Mouse (Mus musculus) lung, embryonic 15.5 days (tissue): ENCODE results near the gene Mrps16. TPM values are rescaled to one million over a fixed set of nuclear protein-coding genes. Genes with fewer than 3 reads are reported as not detected.

ENCODE experiments used
- ATAC-seq: fragments of 200-750 bp; cut with Nextera tagmentation; 2 replicates; pipeline ENCODE4 v1.8.0; 2017; ENCODE audit warnings: moderate number of reproducible peaks, borderline replicate concordance; ENCODE audit not compliant: low FRiP score, low TSS enrichment; ENCODE audit errors: extremely low read depth
- H3K27ac ChIP-seq: fragments of 300-500 bp; sonication (generic); 2 replicates; pipeline ENCODE4 v1.5.1; 2015; ENCODE audit warnings: moderate library complexity, mild to moderate bottlenecking, inconsistent platforms
- H3K27me3 ChIP-seq: fragments of 300-500 bp; sonication (generic); 2 replicates; pipeline ENCODE4 v1.6.1; 2015; ENCODE audit warnings: inconsistent platforms
- H3K36me3 ChIP-seq: fragments of 300-500 bp; sonication (generic); 2 replicates; pipeline ENCODE4 v1.6.1; 2015; ENCODE audit warnings: inconsistent platforms
- H3K4me1 ChIP-seq: fragments of 300-500 bp; sonication (generic); 2 replicates; pipeline ENCODE4 v1.6.1; 2015; ENCODE audit warnings: inconsistent platforms
- H3K4me2 ChIP-seq: fragments of 300-500 bp; sonication (generic); 2 replicates; pipeline ENCODE4 v1.6.1; 2015; ENCODE audit warnings: inconsistent platforms, mild to moderate bottlenecking, moderate library complexity
- H3K4me3 ChIP-seq: fragments of 300-500 bp; sonication (generic); 2 replicates; pipeline ENCODE4 v1.5.1; 2015; ENCODE audit warnings: mild to moderate bottlenecking, inconsistent platforms
- H3K9ac ChIP-seq: fragments of 300-500 bp; sonication (generic); 2 replicates; pipeline ENCODE4 v1.6.1; 2015; ENCODE audit warnings: inconsistent platforms
- H3K9me3 ChIP-seq: fragments of 300-500 bp; sonication (generic); 2 replicates; pipeline ENCODE4 v1.6.1; 2016; ENCODE audit warnings: inconsistent platforms
- WGBS: fragments of 180-500 bp; shearing (Covaris S2); methylation state at CpG from one replicate; pipeline ENCODE4 v1.1.7; 2015; 5-methylcytosine and 5-hydroxymethylcytosine counted together
- polyA plus RNA-seq: library from polyadenylated mRNA; unstranded; fragments of >200 nt; fragmentation: Nextera tagmentation; extraction: Ambion mirVana; gene quantifications from 2 replicates; pipeline ENCODE4 v1.2.1, GENCODE M21; 2015

The Mrps16 gene
- 90.3 and 93.7 TPM in 2 replicates for polyA plus RNA-seq

DNA sequence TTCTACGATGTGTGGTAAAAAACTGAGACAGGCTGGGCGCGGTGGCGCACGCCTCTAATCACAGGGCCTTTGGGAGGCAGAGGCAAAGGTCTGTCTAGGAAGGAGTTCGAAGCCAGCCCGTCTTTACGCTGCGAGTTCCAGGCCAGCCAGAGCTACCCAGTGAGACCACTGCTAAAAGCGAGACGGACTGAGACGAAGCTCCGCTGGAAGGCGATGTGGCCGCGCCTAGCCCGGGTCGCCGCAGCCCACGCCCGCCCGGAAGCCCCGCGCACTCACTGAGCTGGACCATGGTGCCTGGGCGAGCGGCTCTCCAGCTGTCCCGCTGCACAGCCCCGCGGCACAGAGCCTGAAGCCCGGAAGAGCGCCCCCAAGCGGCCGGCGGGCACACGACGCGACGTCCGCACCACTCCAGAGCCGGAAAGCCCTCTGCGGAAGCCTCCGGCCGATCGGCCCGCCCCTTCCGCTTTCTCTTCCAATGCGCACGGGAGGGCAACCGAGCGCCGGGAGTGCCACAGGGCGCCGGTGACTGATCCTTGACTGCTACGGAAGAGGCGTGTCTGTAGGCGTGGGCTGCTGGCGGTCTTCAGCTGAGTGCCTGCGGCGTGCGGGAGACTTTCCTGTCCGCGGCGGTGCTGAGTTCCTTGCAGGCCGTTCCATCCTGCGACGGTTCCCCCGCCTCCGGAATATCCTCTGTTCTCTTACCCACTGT, at the start of gene Mrps16:
Gene Mrps16, minus strand, starts transcription at position 430 of the 709 bp plus-strand sequence.
- peak within 1 kb of the TSS; percentile 91 for H3K9ac ChIP-seq
- peaks cover 16% of the 10 kb centered on the region; the same call in 1 of the 2 replicates for H3K36me3 ChIP-seq
- no peaks in the 10 kb centered on the region for H3K27me3 ChIP-seq
- peak within 1 kb of the TSS; percentile 64 for H3K4me2 ChIP-seq
- ATAC-seq = peak; percentile 94
- no peaks in the 10 kb centered on the region for H3K9me3 ChIP-seq
- H3K4me1 ChIP-seq = peaks cover 13% of the 10 kb centered on the region
- WGBS = under 1% methylated on average over 58 of the region's 68 CpGs
- peak within 1 kb of the TSS; percentile 75 for H3K4me3 ChIP-seq
- peak within 1 kb of the TSS; percentile 84 for H3K27ac ChIP-seq

DNA sequence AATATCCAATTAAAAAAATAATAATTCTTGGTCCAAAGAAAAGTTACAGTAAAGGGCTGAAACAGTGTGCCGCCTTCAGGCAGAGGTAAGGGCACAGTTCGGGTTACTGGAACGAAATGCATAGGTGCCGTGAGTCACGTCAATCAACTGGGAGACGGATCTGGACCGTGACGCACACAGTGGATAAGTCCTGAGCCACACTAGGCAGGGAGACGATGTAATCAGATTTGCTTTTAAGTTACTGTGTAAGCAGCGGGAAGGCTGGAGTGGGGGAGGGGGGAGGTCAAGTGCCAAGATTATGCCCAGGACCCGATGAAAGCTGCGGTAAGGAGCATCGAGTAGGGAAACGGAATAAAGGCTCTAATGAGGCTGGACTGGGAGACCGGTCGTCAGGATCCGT, 48.8 kb upstream of the Mrps16 start:
- Histone ChIP-seq H3K4me1 (no peaks in the 10 kb centered on the region), H3K4me2 (no peak overlapping the region), H3K9me3 (no peaks in the 10 kb centered on the region), H3K36me3 (no peaks in the 10 kb centered on the region), H3K4me3 (no peak overlapping the region), H3K9ac (no peak overlapping the region), H3K27ac (no peak overlapping the region), H3K27me3 (no peaks in the 10 kb centered on the region)
- no peak for ATAC-seq
- 55% methylated on average over 17 of the region's 17 CpGs for WGBS

DNA sequence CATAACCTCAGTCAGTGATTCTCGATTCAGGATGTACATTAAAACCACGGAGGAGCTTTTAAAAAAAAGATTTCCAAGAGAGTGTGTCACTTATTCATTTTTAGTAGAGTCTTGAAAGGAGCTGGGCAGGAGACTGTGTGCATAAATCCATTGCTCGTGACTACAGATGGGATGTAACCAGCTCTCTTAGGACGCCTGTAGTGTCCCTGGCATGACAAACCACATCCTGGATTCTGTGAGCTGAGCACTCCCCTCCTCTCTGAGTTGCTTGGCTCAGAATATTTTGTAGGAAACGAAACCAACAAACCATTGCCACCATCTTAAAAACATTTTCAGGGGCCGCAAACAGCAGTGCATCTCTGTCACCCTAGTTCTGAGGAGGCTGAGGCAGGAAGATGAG, 43.5 kb upstream of the Mrps16 start:
- Histone ChIP-seq H3K27me3 (no peaks in the 10 kb centered on the region), H3K4me3 (no peak overlapping the region), H3K4me2 (no peak overlapping the region), H3K9me3 (no peaks in the 10 kb centered on the region), H3K9ac (no peak overlapping the region), H3K36me3 (no peaks in the 10 kb centered on the region), H3K4me1 (no peaks in the 10 kb centered on the region), H3K27ac (no peak overlapping the region)
- no peak for ATAC-seq
- 62% methylated on average over 6 of the region's 6 CpGs for WGBS

DNA sequence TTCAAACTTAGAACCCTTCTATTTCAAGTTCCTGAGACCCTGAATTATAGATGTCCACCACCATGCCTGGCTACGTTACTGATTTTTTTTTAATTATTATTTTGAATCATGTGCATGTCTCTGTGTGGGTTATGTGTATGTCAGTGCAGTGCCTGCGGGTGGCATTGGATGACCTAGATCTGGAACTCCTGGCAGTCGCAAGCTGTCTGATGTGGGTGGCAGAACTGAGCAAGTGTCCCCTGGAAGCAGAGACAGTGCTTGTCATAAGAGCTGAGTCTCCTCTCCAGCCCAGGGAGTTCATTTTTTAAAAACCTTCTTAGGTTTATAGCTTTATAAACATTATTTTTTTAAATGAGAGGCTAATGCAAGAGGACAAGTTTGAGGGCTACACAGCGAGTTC, 39.0 kb upstream of the Mrps16 start:
- no peaks in the 10 kb centered on the region for H3K36me3 ChIP-seq

DNA sequence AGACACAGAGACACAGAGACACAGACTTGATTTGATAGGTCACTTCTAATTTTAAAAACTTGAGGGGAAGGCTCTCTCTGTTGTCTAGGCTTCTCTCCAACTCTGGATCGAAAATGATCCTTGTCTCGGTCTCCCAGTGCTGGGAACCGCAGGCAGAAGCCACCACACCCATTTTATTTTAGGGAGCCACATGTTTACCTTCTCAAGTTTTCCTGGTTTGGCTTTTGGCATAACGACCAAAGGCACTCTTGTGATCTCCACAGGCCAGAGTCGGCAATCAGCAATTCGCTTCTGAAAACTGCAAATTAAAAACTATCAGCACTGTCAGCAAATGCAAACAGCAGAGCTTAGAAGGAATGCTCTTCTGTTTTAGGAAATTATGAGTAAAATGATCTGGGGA, 38.3 kb upstream of the Mrps16 start:
- H3K4me3 ChIP-seq = no peak overlapping the region
- 63% methylated on average over 6 of the region's 6 CpGs for WGBS
- H3K27ac ChIP-seq = no peak overlapping the region
- no peaks in the 10 kb centered on the region for H3K36me3 ChIP-seq
- no peak overlapping the region for H3K4me2 ChIP-seq
- no peak for ATAC-seq
- H3K9ac ChIP-seq = no peak overlapping the region
- no peaks in the 10 kb centered on the region for H3K27me3 ChIP-seq
- no peaks in the 10 kb centered on the region for H3K4me1 ChIP-seq
- no peaks in the 10 kb centered on the region for H3K9me3 ChIP-seq

More for the DNA sequence above, 39.0 kb upstream of the Mrps16 start:
- no peak for ATAC-seq
- no peak overlapping the region for H3K4me3 ChIP-seq
- 71% methylated on average over 4 of the region's 4 CpGs for WGBS
- no peaks in the 10 kb centered on the region for H3K4me1 ChIP-seq
- H3K27me3 ChIP-seq = no peaks in the 10 kb centered on the region
- no peaks in the 10 kb centered on the region for H3K9me3 ChIP-seq
- H3K4me2 ChIP-seq = no peak overlapping the region
- no peak overlapping the region for H3K27ac ChIP-seq
- H3K9ac ChIP-seq = no peak overlapping the region

DNA sequence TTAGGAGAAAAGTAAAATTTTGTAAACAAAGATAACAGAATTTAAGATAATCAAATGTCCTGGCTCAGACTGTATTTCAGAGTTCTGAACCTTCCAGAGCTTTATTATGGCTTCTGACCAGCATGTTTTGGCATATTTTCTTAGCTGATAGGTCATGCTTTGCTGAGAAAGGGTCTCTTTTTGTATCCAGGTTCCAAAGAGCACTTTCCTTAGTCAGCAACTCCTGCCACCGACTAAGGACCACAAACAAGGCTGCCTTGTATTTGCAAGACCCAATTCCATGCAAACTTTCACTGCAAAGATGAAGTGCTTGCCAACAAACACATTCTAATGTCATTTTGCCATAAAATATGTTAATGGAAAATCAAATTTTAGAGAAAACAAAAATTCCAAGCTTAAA, 36.4 kb upstream of the Mrps16 start:
- ATAC-seq = no peak
- no peak overlapping the region for H3K9ac ChIP-seq

DNA sequence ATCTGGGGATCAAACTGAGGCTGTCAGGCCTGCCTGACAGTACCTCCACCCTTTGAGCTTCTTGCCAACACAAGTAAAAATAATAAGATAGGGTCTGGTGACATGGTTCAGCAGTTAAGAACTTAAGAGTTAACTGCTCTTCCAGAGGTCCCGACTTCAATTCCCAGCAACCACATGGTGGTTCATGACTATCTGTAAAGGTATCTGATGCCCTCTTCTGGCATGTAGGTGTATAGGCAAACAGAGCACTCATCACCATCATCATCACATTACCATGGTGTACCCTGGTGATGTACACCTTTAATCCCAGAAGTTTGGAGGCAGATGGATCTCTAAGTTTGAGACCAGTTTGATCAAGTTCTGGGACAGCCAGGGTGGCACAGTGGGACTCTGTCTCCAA, 35.2 kb upstream of the Mrps16 start:
- H3K9me3 ChIP-seq = no peaks in the 10 kb centered on the region
- H3K4me1 ChIP-seq = no peaks in the 10 kb centered on the region
- H3K27me3 ChIP-seq = no peaks in the 10 kb centered on the region
- no peaks in the 10 kb centered on the region for H3K36me3 ChIP-seq
- H3K4me2 ChIP-seq = no peak overlapping the region
- no peak overlapping the region for H3K27ac ChIP-seq
- no peak overlapping the region for H3K4me3 ChIP-seq
- no peak overlapping the region for H3K9ac ChIP-seq
- no peak for ATAC-seq
- WGBS = 23% methylated on average over 1 of the region's 1 CpGs

More for the DNA sequence above, 36.4 kb upstream of the Mrps16 start:
- H3K4me1 ChIP-seq = no peaks in the 10 kb centered on the region
- no peak overlapping the region for H3K27ac ChIP-seq
- H3K4me2 ChIP-seq = no peak overlapping the region
- no peaks in the 10 kb centered on the region for H3K36me3 ChIP-seq
- 40% methylated on average over 1 of the region's 1 CpGs for WGBS
- H3K9me3 ChIP-seq = no peaks in the 10 kb centered on the region
- no peak overlapping the region for H3K4me3 ChIP-seq
- H3K27me3 ChIP-seq = no peaks in the 10 kb centered on the region

DNA sequence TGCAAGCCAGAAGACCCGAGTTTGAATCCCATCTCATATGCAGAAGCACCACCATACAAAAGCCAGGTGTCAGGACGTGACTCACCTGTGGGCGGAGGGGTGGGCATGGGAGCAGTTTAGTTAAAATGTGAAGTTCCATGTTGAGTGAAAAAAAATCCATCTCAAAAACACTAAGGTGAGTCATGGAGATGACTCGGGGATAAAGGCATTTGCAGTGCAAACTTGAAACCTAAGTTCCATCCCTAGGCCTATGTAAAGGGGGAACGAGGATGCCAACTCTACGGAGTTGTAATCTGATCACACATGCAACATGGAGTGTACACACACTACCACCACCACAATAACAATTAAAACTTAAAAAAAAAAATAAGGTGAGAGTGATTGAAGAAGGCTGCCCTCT, 29.6 kb upstream of the Mrps16 start:
- no peak overlapping the region for H3K27ac ChIP-seq
- no peak overlapping the region for H3K4me2 ChIP-seq
- no peak overlapping the region for H3K9ac ChIP-seq
- no peak for ATAC-seq
- H3K36me3 ChIP-seq = no peaks in the 10 kb centered on the region
- no peaks in the 10 kb centered on the region for H3K27me3 ChIP-seq
- no peaks in the 10 kb centered on the region for H3K9me3 ChIP-seq
- H3K4me3 ChIP-seq = no peak overlapping the region
- WGBS = 80% methylated on average over 6 of the region's 6 CpGs
- H3K4me1 ChIP-seq = no peaks in the 10 kb centered on the region

DNA sequence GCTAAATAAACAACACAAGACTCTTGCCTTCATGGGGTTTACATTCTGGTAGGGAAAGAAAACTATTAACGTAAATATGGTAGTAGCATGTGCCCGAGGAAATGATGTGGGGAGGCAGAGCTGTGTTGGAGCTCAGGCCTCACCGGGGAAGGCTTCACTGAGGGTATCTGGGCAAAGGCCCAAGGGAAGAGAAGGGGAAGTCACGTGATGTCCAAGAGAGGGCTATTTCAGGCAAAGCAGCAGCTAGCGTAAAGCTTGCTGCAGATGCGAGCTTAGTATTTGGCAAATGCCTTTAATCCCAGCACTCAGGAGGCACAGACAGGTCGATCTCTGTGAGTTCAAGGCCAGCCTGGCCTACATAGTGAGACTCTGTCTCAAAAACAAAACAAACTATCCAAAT, 28.8 kb upstream of the Mrps16 start:
- 62% methylated on average over 7 of the region's 7 CpGs for WGBS
- no peak for ATAC-seq
- no peaks in the 10 kb centered on the region for H3K9me3 ChIP-seq
- H3K4me3 ChIP-seq = no peak overlapping the region
- H3K36me3 ChIP-seq = no peaks in the 10 kb centered on the region
- H3K9ac ChIP-seq = no peak overlapping the region
- H3K27me3 ChIP-seq = no peaks in the 10 kb centered on the region
- no peak overlapping the region for H3K4me2 ChIP-seq
- no peak overlapping the region for H3K27ac ChIP-seq
- H3K4me1 ChIP-seq = no peaks in the 10 kb centered on the region

DNA sequence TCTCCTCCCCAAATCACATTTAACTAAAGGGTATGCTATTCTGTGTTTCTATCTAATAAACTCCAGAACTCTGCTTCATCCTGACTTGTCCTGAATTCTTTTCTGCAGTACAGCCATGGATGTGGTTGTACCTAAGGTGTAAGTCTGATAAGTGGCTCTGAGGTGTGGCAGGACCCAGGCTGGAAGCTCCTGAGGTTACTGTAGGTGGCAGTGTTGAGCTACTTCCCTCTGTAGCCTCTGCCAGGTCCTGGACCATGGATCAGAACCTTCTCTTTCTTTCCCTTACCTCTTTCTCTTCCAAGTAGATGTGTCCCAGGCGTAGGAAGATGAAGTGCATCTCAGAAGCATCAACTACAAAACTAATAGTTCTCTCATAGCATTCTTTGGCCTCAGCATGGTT, 6.6 kb upstream of the Mrps16 start:
- ATAC-seq = no peak
- Histone ChIP-seq H3K36me3 (no peaks in the 10 kb centered on the region), H3K27me3 (no peaks in the 10 kb centered on the region), H3K9ac (no peak overlapping the region), H3K9me3 (no peaks in the 10 kb centered on the region), H3K4me3 (no peak overlapping the region), H3K27ac (no peak overlapping the region), H3K4me2 (no peak overlapping the region), H3K4me1 (no peaks in the 10 kb centered on the region)
- WGBS = 57% methylated on average over 1 of the region's 1 CpGs

DNA sequence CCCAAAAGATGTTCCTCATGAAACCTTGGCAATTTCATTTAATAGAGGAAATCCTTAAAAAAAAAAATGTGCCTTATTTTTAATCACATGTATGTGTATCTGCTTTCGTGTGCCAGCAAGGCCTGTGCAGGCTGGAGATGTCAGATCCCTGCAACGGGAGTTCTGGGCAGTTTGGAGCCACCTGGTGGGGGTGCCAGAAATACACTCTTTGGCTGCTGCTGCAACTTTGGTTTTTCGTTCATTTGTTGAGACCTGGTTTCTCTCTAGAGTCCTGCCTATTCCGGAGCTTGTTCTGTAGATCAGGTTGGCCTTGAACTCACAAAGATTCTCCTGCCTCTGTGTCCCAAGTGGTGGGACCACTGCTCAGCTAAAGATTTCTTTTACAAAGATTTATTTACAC, 5.4 kb upstream of the Mrps16 start:
- peaks cover 4% of the 10 kb centered on the region for H3K4me1 ChIP-seq
- H3K27me3 ChIP-seq = no peaks in the 10 kb centered on the region
- no peak overlapping the region for H3K4me3 ChIP-seq
- no peaks in the 10 kb centered on the region for H3K36me3 ChIP-seq
- no peak overlapping the region for H3K9ac ChIP-seq
- 35% methylated on average over 4 of the region's 4 CpGs for WGBS
- no peak overlapping the region for H3K4me2 ChIP-seq
- ATAC-seq = no peak
- no peak overlapping the region for H3K27ac ChIP-seq
- no peaks in the 10 kb centered on the region for H3K9me3 ChIP-seq

DNA sequence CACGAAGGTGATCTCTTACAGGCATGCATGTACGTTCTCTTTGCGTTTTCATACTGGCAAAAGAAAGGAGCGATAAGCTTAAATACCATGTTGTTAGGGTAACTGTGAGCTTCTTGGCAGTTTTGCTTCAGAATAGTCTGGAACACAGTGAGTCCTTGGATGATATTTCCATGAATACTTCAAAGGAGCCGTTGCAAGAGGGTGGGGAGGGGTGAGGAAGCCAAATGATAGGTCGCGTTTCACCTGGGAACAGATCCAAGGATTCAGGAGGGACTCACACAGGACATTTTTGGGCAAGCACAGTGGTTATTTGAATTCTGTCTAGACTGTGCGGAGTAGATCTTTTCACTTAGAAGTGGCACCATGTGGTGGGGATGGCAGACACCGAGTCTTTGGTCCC, 3.8 kb upstream of the Mrps16 start:
- Histone ChIP-seq H3K36me3 (no peaks in the 10 kb centered on the region), H3K4me3 (no peak overlapping the region), H3K9ac (no peak overlapping the region), H3K4me1 (peaks cover 7% of the 10 kb centered on the region), H3K27me3 (no peaks in the 10 kb centered on the region), H3K4me2 (no peak overlapping the region), H3K27ac (no peak overlapping the region), H3K9me3 (no peaks in the 10 kb centered on the region)
- ATAC-seq = no peak
- 74% methylated on average over 9 of the region's 9 CpGs for WGBS

DNA sequence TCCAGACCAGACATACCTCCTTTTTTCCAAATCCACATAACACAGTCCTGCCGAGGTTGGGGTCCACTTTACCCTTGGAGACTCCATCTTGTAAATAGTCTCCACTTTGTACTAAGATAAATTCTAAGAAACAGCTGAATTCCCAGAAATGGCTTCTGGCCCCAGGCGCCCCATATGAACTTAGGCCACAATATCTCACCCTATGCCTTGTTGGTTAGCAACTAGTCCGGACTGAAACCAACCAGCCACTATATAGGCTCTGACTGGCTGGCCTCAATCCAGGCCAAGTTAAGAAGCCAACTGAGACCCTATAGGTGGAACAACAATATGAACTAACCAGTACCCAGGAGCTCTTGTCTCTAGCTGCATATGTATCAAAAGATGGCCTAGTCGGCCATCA, 1.1 kb downstream of the Mrps16 start:
- Histone ChIP-seq H3K27me3 (no peaks in the 10 kb centered on the region), H3K4me2 (peak overlapping the region; percentile 64), H3K9ac (no peak overlapping the region), H3K27ac (no peak overlapping the region), H3K9me3 (no peaks in the 10 kb centered on the region), H3K36me3 (peaks cover 16% of the 10 kb centered on the region; the same call in 1 of the 2 replicates), H3K4me3 (peak overlapping the region; percentile 75; the same call in 1 of the 2 replicates), H3K4me1 (peaks cover 21% of the 10 kb centered on the region)
- 78% methylated on average over 4 of the region's 4 CpGs for WGBS
- ATAC-seq = no peak
